Mouse (Mus musculus) liver, embryonic 11.5 days (tissue): ENCODE data around the gene Wnt5a. TPM values are rescaled to one million over a fixed set of nuclear protein-coding genes. Genes with fewer than 3 reads are reported as not detected.

ENCODE experiments used
- ATAC-seq: fragments of 200-750 bp; cut with Nextera tagmentation; replicated peaks from 2 replicates; pipeline ENCODE4 v1.8.0; 2017; ENCODE audit warnings: moderate number of reproducible peaks, mild to moderate bottlenecking, moderate TSS enrichment, moderate library complexity; ENCODE audit not compliant: low FRiP score
- DNase-seq: peaks from one replicate; pipeline ENCODE4 v3.0.0-alpha.2; 2017; ENCODE audit warnings: low spot score
- H3K27ac ChIP-seq: fragments of 300-500 bp; sonication (generic); 2 replicates; pipeline ENCODE4 v1.5.1; 2014; ENCODE audit warnings: mild to moderate bottlenecking, low read depth, low read length, control low read depth
- H3K27me3 ChIP-seq: fragments of 300-500 bp; sonication (generic); replicated peaks from 2 replicates; pipeline ENCODE4 v1.6.1; 2014; ENCODE audit warnings: low read length, mixed read lengths; ENCODE audit not compliant: control insufficient read depth, insufficient read depth
- H3K36me3 ChIP-seq: fragments of 300-500 bp; sonication (generic); 2 replicates; pipeline ENCODE4 v1.6.1; 2014; ENCODE audit warnings: mild to moderate bottlenecking, low read length, moderate library complexity, mixed read lengths; ENCODE audit not compliant: control insufficient read depth, insufficient read depth
- H3K4me1 ChIP-seq: fragments of 300-500 bp; sonication (generic); replicated peaks from 2 replicates; pipeline ENCODE4 v1.6.1; 2014; ENCODE audit warnings: low read length, mixed read lengths; ENCODE audit not compliant: control insufficient read depth, insufficient read depth
- H3K4me2 ChIP-seq: fragments of 300-500 bp; sonication (generic); 2 replicates; pipeline ENCODE4 v1.6.1; 2014; ENCODE audit warnings: mild to moderate bottlenecking, control low read depth, moderate library complexity
- H3K4me3 ChIP-seq: fragments of 300-500 bp; sonication (generic); 2 replicates; pipeline ENCODE4 v1.5.1; 2014; ENCODE audit warnings: low read depth, low read length, control low read depth
- H3K9ac ChIP-seq: fragments of 300-500 bp; sonication (generic); 2 replicates; pipeline ENCODE4 v1.6.1; 2014; ENCODE audit warnings: low read depth, low read length, control low read depth
- H3K9me3 ChIP-seq: fragments of 300-500 bp; sonication (generic); 2 replicates; pipeline ENCODE4 v1.6.1; 2016; ENCODE audit warnings: low read length, inconsistent platforms, mixed read lengths; ENCODE audit not compliant: control insufficient read depth
- WGBS: fragments of 180-500 bp; shearing (Covaris S2); extraction: QIAGEN DNeasy Blood & Tissue Kit; methylation state at CpG from one replicate; pipeline ENCODE4 v1.1.7; 2014; 5-methylcytosine and 5-hydroxymethylcytosine counted together
- polyA plus RNA-seq: library from polyadenylated mRNA; unstranded; fragments of >200 nt; fragmentation: Nextera tagmentation; extraction: Ambion mirVana; gene quantifications from 2 replicates; pipeline ENCODE4 v1.2.1, GENCODE M21; 2014

Wnt5a gene
- 2.2 and 3.7 TPM in 2 replicates for polyA plus RNA-seq

DNA sequence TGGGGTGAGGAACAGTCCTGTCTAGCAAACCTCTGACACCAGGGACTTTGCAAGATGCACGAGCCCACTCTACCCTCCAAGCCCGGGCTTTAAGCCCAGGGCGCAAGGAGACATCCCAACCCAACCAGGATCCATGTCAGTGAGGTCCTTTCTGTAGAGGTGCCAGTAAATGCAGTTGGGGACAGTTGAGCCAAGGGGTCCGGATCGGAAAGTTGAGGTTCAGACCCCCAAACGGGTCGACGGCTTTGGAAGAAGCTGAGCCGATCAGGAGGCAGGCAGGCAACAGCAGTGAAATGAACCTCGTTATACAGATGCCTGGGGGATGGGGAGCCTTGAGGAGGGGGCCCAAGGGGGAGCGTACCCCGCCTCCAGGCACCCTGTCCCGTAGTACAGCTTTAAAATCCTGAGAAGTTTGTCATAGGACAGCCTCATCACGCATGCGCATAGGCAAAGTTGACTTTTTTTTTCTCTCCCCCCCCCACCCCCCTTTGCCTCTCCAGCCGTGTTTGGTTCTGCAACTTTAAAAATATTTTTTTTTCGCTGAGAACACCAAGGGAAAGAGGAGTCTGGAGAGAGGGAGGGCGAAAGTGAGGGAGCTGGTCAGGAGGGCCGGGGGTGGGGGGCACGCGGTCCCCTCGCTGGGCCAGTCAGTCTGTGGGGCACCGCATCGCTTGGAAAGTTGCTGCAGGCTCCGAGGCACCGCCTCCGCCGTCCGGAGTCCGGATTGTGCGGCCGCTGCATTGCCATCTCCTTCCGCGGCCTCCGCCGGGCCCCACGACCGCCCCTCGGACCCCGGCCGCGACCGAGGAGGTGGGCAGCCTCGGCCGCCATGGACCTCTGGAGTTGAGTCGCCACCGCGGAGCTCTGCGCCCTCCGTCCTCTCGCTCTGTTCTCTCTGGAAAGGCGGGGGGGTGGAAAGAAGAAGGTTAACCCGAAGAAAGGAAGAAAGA is at the start of gene Wnt5a:
Wnt5a (plus strand) TSS at position 650 of the 950 bp plus-strand sequence.
- H3K4me2 ChIP-seq, result peak within 1 kb of the TSS; percentile 75
- peak within 1 kb of the TSS; percentile 34 for H3K9ac ChIP-seq
- no peaks in the 10 kb centered on the region for H3K4me1 ChIP-seq
- no peaks in the 10 kb centered on the region for H3K36me3 ChIP-seq
- 3% methylated on average over 51 of the region's 53 CpGs for WGBS
- H3K4me3 ChIP-seq, result peak within 1 kb of the TSS; percentile 55
- ATAC-seq, result no peak; the same call in 1 of the 2 replicates
- peaks cover 80% of the 10 kb centered on the region for H3K27me3 ChIP-seq
- H3K27ac ChIP-seq, result 0 out of 2 replicates have a peak within 1 kb of the TSS, but pooled peaks have one; percentile 13
- peak; percentile 33 for DNase-seq
- no peaks in the 10 kb centered on the region for H3K9me3 ChIP-seq

DNA sequence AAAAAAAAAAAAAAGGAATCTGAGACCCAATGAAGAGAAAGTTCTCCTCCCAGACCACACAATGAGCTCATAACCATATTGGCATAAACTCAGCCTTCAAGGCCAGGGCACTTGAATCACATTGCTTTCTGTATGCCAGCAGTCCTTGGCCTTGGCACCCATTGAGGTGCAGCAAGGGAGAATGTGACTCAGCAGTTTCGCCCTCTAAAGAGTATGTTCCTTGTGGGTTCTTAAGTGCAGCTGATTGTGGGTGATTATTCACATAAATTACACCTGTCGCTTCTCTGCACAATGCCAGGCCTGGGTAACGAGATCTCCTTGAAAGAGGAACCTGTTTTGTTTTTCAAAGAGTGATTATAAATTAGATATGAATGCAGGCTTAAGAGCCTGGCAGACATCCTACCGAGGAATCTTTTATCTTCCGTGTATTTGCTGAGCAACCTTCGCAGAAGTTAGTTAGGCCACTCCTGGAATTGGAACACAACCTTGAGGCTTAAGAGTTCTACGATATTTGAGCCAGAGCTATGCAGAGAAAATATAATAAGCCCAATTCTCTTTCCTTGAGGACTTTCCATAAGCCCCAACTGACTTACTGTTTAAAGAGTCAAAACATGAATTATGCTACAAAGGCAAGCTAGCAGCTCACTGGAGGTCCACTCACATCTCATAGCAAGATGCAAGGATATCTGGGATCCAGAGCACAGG is 48.0 kb upstream of the Wnt5a start:
- Histone ChIP-seq H3K27me3 (no peaks in the 10 kb centered on the region), H3K9ac (no peak overlapping the region), H3K27ac (no peak overlapping the region), H3K4me1 (no peaks in the 10 kb centered on the region), H3K4me2 (no peak overlapping the region), H3K4me3 (no peak overlapping the region), H3K9me3 (no peaks in the 10 kb centered on the region), H3K36me3 (no peaks in the 10 kb centered on the region)
- no peak for DNase-seq
- no peak for ATAC-seq
- 64% methylated on average over 7 of the region's 7 CpGs for WGBS

DNA sequence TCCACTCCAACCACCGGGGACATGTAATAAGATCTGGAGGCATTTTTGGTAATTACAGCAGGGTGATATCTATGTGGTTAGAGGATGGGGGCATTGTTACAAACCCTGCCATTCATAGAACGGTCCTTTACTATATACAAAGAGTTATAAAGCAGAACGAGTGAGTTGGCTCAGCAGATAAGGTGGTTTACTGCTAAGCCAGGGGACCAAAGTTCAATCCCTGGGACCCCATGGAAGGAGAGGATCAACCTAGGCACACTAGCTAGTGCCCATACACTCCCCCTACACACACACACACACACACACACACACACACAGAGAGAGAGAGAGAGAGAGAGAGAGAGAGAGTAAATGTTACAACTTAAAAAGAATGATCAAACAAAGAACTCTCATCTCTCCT is 47.1 kb upstream of the Wnt5a start:
- H3K9ac ChIP-seq, result no peak overlapping the region
- ATAC-seq (no peak), DNase-seq (no peak)
- H3K27ac ChIP-seq, result no peak overlapping the region
- H3K4me1 ChIP-seq, result no peaks in the 10 kb centered on the region
- WGBS, result 68% methylated on average over 3 of the region's 3 CpGs
- no peaks in the 10 kb centered on the region for H3K9me3 ChIP-seq
- no peaks in the 10 kb centered on the region for H3K27me3 ChIP-seq
- H3K4me2 ChIP-seq, result no peak overlapping the region
- no peaks in the 10 kb centered on the region for H3K36me3 ChIP-seq
- H3K4me3 ChIP-seq, result no peak overlapping the region

DNA sequence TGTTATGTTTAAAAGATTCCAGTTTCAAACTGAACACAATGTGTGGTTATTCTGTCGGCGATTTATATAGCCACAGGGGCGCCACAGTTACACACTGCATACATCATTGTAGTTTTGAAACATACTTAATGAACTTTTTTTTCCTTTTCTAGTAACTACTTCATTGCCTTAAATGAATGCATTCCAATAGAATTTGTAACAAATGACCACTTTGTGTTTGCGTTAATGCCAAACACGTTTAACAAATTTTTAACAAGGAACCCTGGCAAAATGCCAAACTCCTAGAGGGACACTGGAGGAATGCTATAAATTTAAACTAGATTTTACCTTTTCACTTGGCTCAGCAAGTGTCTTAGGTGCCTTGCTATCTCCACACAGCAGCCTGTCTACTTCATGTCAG is 36.6 kb upstream of the Wnt5a start:
- Histone ChIP-seq H3K27ac (no peak overlapping the region), H3K36me3 (no peaks in the 10 kb centered on the region), H3K4me1 (no peaks in the 10 kb centered on the region), H3K9me3 (no peaks in the 10 kb centered on the region), H3K9ac (no peak overlapping the region), H3K4me3 (no peak overlapping the region), H3K27me3 (no peaks in the 10 kb centered on the region), H3K4me2 (no peak overlapping the region)
- WGBS, result 78% methylated on average over 5 of the region's 5 CpGs
- ATAC-seq, result no peak
- DNase-seq, result no peak

DNA sequence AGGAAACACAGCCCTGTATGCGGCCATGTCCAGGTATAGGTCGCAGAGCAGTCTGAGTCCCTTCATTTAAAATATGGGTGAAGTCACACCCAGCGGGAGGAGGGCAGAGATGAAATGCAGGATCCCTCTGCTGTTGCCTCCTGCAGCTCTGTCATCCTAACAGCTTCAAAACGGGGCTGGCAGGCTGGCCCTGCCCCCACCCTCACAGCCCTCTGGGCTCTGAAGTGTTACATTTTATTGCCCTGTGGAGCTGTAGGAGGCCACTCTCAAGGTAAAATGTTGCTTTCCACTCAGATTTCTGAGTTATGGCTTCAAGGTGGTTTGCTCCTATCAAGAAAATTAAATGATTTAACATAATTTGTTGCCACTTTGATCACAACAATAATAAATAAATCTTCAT is 34.9 kb upstream of the Wnt5a start:
- Histone ChIP-seq H3K27me3 (no peaks in the 10 kb centered on the region), H3K9ac (no peak overlapping the region), H3K4me2 (no peak overlapping the region), H3K36me3 (no peaks in the 10 kb centered on the region), H3K9me3 (no peaks in the 10 kb centered on the region), H3K4me3 (no peak overlapping the region), H3K4me1 (no peaks in the 10 kb centered on the region), H3K27ac (no peak overlapping the region)
- DNase-seq (no peak), ATAC-seq (no peak)
- 30% methylated on average over 4 of the region's 4 CpGs for WGBS

DNA sequence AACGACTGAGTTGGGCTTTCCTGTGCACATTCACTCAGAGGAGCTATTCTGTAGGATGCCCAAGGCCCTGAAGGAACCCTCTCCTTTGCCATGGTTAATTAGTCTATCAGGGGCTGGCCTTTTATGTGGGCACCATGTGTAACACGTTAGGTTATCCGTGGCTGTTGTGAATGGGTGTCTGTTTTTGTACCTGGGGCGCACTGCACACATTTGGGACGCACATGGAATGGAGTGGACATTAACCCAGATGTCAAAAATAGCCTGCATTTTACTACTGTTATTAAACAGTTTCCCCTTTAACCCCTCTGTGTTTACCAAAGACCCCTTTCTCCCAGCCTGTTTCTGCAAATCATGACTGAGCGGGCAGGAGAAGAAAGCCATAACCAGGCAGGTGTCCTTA is 34.3 kb upstream of the Wnt5a start:
- Histone ChIP-seq H3K4me3 (no peak overlapping the region), H3K36me3 (no peaks in the 10 kb centered on the region), H3K27ac (no peak overlapping the region), H3K9me3 (no peaks in the 10 kb centered on the region), H3K4me2 (no peak overlapping the region), H3K27me3 (no peaks in the 10 kb centered on the region), H3K4me1 (no peaks in the 10 kb centered on the region), H3K9ac (no peak overlapping the region)
- WGBS, result 66% methylated on average over 6 of the region's 6 CpGs
- ATAC-seq (no peak), DNase-seq (no peak)

DNA sequence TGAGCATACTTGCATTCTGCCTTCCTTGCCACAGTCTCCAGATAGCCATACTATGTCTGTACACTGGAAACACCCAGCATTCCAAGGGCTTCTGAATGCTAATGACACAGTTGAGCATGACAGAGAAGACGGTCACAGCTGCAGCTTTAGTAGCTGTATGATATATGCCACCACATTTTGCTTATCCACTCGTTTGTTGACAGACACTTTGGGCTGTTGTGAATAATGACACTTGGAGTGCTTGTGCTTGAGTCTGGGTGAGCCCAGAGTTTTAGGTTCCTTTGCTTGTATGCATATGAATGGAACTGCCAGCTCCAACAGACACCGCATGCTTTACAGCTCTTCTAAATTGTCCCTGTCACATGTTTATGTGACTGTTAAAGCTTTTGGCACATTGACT is 29.5 kb upstream of the Wnt5a start:
- Histone ChIP-seq H3K4me2 (no peak overlapping the region), H3K4me3 (no peak overlapping the region)
- 62% methylated on average over 3 of the region's 3 CpGs for WGBS

DNA sequence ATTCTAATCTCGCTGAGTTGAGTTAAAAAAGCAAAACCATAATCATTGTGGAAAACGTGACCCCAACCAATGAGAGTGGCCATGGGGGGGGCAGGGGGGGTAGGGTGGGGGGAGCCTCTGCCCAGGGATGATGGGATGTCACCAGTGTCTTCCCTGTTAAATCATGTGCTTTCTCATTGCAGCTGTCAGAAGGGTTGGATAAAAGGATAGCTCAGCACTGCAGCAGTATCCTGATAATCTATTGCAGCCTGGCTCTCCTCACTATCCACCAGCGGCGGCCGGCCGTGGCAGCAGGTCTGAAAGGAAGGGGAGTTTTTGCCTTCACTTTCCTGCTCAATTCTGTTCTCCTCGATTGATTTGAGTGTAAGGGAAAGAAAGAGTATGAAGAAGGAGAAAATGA is 29.1 kb upstream of the Wnt5a start:
- H3K4me1 ChIP-seq, result no peaks in the 10 kb centered on the region
- no peak overlapping the region for H3K27ac ChIP-seq
- H3K4me2 ChIP-seq, result no peak overlapping the region
- DNase-seq, result no peak
- WGBS, result 32% methylated on average over 7 of the region's 7 CpGs
- H3K27me3 ChIP-seq, result no peaks in the 10 kb centered on the region
- ATAC-seq, result no peak
- H3K4me3 ChIP-seq, result no peak overlapping the region
- H3K36me3 ChIP-seq, result no peaks in the 10 kb centered on the region
- no peak overlapping the region for H3K9ac ChIP-seq
- H3K9me3 ChIP-seq, result no peaks in the 10 kb centered on the region

More for the DNA sequence above, 29.5 kb upstream of the Wnt5a start:
- Histone ChIP-seq H3K27me3 (no peaks in the 10 kb centered on the region), H3K36me3 (no peaks in the 10 kb centered on the region), H3K4me1 (no peaks in the 10 kb centered on the region), H3K27ac (no peak overlapping the region), H3K9ac (no peak overlapping the region), H3K9me3 (no peaks in the 10 kb centered on the region)
- no peak for DNase-seq
- no peak for ATAC-seq
